Mouse (Mus musculus) R1 (cell line): ENCODE results near the gene Otop1.

Experiments used
- DNase-seq: peaks from one replicate; pipeline ENCODE4 v3.0.0-alpha.2; 2018; ENCODE audit warnings: low read depth, low spot score

The Otop1 gene

GRCm38 (mm10) chr5:38301761-38302411 is 26.1 kb downstream of the Otop1 start:
- peak; percentile 58 for DNase-seq

DNA sequence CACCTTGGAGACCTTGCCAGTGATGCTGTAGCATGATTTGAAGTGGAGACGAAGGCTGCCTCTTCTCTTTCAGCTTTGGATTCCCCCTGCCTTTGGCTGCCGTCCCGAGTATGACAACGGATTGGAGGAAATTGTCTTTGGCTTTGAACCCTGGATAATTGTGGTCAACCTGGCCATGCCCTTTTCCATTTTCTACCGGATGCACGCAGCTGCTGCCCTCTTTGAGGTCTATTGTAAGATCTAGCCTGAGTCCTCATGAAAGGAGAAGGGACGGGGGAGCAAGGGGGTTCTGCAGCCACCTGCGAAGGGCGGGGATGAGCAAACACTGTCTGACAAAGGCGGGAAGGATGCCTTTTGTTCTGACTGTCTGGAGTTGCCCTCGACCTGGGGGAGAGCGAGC is 26.9 kb downstream of the Otop1 start:
- peak; percentile 31 for DNase-seq

GRCm38 (mm10) chr5:38305241-38305640 is 29.5 kb downstream of the Otop1 start:
- no peak for DNase-seq

DNA sequence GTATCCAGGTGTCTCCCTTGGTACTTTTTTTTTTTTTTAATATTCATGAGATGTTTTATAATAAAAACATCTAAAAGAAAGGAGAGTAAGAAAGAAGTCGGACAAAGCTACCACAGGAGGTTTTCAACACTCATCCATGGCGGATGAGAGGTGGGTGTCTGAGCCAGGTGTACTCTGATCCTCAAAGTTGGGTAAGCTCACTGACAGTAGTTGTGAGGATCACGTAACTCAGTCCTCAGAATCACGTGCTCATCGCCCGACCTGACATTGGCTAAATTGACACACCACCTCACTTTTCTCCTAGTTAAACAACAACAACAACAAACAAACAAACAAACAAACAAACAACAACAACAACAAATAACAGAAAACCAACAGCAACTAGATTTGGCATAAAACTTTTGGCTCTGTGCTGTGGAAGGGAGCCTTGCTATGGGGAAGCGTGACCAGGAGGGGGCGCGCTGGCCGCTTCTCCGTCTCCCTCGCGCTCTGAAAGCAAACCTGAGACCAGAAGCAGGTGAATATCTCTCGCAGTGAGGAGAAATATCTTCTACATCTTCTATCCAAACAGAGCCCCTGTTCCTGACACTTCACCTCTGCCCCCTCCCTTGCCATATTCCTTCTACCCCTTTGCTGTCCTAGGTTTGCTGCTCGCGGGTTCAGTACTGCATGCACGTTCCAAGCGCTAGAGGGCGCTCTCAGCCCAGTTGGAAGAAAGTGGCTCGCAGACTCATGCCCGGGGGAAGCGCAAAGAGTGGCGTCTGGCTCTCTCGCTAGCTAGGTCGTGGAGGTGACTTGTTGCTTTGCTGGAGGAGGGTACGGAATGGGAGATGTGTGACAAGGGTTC is 31.7 kb downstream of the Otop1 start:
- DNase-seq, result peak; percentile 87

DNA sequence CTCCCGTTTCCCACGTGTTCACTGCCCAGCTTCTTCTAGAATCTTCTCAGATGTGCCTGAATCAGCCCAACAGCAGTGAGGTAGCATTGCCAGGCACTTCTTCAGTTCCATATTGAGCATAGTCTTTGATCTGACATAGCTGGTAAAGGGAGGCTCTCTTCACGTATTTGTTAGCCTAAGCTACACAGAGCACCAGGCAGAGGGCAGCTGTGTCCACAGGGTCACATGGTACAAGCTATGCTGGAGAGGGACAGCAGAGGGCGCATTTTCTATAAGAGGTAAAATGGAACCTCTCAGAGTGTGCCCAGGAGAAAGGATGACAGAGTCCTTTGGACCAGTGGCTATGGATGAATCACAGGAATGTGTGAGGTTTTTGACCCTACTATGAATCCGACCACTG is 33.1 kb downstream of the Otop1 start:
- DNase-seq, result peak; percentile 69

DNA sequence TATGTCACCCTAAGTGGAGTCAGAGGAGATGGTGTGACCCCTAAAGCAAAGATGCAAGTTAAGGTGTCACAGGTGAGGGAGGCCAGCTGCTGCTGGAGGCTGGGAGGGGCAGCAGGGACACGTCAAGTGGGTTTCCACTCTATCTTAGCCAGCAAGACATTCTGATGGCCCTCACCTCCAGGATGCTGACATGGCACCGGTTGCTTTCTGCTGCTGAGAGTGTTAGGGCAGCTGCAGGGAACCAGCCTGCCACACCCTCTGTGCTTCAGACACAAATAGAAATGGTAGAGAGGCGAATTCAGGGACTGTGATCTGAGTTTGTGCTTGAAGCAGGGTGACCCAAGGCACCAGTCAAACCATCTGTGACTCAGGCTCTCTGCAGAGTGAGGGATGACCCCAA is 34.0 kb downstream of the Otop1 start:
- DNase-seq, result no peak

GRCm38 (mm10) chr5:38318966-38319786 is 43.4 kb downstream of the Otop1 start, which contains the start of gene Drd5:
TSS of gene Drd5 (plus strand) at chr5:38319367.
- DNase-seq, result peak; percentile 37

- DNase-seq, result no peak
Observed at GRCm38 (mm10) chr5:38333381-38333780, 57.6 kb downstream of the Otop1 start.

- DNase-seq, result no peak
Observed at GRCm38 (mm10) chr5:38334582-38334981, 58.8 kb downstream of the Otop1 start.

DNA sequence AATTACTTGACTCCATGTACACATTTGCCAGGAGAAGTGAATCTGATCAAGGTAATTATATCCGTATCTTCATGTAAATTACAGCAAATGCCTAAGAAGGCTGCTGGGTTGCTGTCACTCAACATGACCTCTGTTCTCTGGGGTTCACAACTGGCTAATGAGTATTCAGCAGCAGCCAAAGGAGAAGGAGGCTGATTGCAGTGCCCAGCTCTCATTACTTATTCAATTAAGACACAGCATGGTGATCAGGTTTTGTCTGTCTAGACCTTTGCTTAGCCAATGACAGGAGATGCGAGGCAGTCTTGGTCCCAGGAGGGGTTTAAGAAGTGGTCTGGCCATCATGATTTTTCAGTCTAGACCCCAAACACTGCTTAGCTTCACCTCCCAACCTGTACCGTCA is 67.3 kb downstream of the Otop1 start:
- DNase-seq, result no peak

- peak; percentile 47 for DNase-seq
Observed at GRCm38 (mm10) chr5:38346646-38347432, 71.1 kb downstream of the Otop1 start.

DNA sequence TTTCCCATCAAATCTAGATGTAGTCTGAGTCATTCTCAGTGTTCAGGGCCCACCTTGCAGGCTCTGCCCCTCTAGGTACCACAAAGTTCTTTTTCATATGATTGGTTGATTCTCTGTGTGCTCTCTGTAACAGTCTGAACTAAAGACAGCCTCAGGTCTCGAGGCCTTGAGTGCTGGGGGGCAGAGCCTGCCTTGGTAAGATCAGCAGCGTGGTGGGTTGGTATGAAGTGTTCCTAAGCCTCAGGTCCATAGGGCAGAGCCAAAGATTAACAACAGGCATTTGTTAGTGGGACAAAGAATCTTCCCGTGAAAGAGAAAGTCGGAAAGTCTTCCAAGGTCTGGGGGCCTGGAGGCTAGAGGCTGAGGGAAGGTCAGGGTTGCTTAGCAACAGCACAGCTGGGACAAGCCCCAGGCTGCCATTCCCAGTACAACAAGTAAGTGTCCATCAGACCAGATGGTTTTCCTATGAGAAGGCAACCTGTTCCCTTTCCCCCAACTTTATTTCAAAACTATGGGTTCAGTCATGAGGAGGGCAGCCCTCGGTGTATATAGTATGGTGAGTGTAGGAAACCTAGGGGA is 74.7 kb downstream of the Otop1 start:
- DNase-seq, result peak; percentile 67
